Mouse (Mus musculus) adrenal gland, adult 18-20 months (tissue): ENCODE results near the gene Prkcb. TPM values are rescaled to one million over a fixed set of nuclear protein-coding genes. Genes with fewer than 3 reads are reported as not detected.

ENCODE experiments used
- DNase-seq, 2 experiments: peaks; one replicate each; pipeline ENCODE4 v3.0.0; 2021 to 2022; ENCODE audit warnings: low spot score in 2 of 2
- total RNA-seq, 2 experiments: library from RNA; stranded (reverse); gene quantifications; 1 replicate in 1 of 2; 2 replicates in 1 of 2; pipeline ENCODE4 v1.2.3; 2021

Prkcb gene
- total RNA-seq, 2 experiments from 2014 or later, result 12.4 to 18.9 TPM

DNA sequence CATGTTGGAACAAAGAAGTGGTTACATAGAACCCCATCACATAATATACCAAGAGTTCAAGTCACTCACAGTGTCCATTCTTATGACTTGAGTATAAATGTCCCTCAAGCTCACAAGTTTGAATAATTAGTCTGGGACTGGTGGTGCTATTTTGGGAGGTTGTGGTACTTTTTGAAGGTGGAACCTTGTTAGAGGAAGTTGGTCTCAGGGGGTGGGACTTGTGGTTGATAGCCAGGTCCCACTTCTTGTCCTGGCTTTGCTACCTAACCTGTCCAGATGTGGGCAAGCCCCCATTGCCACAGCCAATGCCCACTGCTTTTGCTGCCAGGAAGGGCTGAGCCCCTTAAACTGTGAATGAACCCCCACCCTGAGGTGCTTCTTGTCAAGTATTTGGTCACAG, 28.9 kb downstream of the Prkcb start:
- no peak for DNase-seq

DNA sequence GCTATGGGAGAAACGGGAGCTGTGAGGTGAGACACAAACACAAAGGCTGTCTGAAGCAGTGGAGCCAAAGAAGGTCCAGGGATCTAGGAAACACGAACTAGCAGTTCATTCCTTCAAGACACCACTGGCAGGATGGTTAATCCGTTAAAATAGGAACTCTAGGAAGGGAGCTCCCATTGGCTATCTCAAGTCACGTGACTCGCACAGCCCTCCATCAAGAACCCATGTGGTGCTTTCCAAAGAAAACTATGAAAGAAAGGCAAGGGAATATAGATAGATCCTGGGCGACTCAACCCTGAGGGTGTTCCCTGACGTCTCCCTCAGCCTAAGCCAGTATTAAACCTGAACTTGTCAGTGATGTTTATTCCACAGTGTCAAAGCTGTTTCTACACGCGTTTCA, 31.0 kb downstream of the Prkcb start:
- DNase-seq, result no peak

DNA sequence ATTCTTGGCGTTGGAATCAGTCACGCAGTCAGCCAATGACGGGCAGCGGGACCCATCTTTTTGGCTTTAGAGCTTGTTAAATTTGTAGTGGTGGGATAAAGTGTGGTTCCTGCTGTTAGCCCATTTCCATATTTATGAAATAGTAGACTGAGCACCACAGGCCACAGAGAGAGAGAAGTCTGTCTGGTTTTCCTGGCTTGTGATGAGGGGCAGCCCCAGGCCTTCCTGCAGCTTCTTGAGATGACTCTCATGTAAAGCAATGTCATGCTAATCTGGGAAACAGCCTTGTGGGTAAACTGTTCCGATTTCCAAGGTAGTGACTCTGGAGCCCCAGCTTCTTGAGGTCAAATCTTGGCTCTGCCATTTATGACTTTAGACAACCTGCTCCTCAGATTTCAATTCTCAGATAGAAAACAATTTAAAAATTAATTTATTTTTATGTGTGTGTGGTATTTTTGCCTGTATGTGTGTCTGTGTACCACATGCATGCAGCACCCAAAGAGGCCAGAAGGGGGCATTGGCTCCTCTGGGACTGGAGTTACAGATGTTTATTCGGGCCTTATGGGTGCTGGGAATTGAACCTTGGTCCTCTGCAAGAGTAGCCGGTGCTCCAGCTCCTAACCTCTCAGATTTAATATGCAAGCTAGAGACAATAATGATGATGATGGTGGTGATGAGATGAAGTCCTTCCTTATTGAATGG, 32.4 kb downstream of the Prkcb start:
- DNase-seq, result no peak

DNA sequence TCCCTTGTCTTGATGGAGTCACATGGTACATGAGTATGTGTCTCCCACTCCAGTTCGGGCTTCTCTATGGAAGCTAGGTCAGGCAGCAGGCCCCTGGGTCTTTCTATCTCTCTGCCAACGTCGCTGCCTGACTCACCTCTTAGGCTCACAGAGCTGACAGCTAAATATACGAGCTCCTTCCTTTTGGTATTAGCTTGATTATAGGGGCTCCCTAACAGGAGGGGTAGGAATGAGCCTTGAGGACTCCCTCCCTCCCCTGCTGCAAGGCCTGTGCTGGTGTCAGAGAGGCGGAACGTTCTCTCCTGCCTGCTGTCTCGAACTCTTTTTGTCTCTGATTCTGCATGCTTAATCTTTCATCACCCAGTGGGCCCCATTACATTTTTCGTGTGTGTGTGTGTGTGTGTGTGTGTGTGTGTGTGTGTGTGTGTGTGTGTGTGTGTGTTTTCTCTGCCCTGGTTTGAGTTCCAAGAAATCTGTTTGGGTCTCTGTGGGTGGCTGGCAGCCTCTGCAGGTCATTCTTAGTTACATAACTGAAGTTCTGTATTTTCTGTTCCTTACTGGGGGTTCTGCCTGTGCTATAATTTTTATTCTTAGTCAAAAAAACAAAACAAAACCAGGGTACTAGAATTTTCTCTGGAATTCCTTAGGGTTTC, 33.6 kb downstream of the Prkcb start:
- no peak for DNase-seq

DNA sequence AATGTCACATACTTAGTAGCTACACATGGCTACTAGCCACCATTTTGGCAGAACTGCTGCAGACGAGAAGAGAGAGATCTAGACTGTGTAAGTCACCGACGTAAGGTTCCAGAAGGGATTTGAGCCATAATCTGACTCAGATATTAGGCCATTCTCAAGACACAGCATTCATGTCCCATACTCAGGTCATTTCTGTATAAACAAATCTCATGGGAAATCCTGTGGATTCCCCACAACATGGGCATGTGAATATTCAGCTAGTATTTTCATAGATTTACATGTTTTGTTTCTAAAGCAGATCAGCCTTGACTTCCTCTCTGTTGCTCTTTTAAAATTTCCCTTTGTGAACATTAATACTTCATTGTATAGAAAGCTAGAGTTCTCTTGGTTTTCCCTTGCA, 39.4 kb downstream of the Prkcb start:
- no peak for DNase-seq

DNA sequence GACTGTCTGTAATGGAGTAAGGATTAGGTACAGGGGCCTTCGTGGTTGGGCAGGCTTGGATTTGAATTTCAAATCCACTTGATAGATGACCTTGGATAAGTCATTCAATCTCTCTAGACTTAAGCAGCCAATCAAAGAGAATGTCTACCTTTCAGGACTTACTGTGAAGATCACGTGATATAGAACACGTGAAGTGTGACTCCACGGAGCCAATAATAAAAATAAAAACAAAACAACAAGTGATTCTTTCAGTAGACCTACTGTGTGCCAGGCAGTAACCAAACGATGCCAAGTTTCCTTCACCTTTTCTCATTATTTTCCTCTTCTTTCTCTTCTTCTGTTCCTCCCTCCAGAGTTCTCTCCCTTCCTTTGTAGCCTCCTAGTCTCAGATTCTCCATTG, 39.9 kb downstream of the Prkcb start:
- DNase-seq, result no peak

DNA sequence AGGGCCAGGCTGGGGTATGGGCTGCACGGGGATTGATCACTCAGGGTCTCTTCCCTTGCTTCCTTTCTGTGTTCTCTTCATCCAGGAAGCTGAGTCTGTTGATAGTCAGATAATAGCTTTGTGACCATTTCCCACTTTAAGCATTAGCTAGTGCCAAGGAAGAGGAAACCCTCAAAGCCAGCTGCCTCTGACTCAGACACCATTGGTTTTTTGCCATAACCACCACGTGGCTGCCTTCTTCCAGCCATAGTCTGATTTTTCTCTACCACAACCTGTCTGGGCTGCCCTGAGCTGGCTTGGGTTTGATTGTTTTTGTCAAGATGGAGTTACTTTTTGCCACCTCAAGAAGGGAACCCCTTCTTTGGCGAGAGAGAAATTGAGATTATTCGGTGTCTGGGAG, 41.0 kb downstream of the Prkcb start:
- no peak for DNase-seq

DNA sequence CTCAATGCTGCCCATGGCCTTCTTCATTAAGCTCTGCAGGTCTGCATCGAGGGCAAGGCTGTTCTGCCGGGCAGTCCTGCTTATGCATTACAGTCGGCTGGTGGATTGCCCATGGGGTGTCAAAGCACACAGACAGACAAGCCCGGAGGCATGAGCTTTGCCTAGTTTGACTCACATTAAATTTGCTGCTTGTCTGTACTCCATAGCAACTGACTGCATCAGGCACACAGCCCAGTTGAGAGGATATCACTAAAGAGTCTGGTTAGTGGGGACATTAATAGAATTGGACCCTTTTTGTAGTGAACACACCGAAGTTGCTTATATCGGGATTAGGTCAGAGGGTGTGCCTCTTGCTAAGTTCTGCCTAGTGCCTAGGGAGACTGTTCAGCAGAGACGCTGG, 45.1 kb downstream of the Prkcb start:
- DNase-seq, result no peak

DNA sequence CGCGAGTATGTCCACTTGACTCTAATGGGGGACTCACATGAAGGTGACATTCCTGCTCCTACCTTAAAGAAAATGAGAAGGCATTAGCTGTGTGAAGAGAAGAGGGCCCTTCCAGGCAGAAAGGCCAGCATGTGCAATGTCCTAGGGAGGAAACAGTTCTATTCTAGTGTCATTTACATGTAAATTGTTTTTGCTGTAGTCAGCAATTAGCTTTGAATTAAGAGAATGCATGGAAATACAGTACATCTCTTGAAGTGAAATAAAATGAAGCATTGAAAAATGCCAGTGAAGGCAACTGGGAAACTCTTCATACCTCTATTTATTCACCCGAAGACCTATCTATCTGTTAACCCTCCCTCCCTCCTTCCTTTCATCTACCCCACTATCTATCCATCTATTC, 48.8 kb downstream of the Prkcb start:
- no peak for DNase-seq

DNA sequence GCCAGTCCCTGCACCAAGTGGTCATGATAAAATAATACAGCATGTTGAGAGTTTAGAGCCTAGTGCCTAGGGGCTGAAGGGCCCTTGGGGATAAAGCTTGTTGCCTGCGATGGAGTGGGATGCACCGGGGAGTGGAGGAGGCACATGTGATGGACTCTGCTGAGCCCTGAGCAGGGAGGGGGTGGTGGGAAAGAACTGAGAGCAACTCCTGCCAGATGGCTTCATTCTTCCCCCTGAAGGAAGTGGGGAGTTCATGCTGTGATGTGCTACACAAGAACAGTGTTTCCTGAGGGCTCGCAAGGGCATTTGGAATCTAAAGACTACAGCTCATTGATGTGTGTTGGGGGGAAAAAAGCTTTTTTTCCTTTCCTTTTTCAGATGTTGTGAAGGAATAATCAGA, 49.5 kb downstream of the Prkcb start:
- no peak for DNase-seq

DNA sequence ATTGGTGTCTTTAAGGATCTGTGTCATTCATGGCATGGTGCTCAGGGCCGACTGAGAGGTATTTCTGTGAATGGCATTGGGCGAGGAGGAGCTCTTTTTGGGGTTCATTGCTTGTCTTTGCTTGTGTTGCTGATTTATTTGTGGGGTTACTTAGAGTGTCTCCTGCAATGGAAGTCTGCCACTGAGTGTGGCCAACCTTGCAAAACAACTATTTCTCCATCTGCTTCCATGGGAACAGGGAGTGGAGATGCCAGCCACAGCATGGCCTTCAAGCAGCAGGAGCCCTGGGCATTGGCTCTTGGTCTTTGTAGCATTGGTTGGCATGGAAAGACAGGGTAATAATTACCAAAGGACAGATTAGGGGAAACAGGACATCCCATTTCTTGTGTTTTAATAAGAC, 50.9 kb downstream of the Prkcb start:
- no peak for DNase-seq

DNA sequence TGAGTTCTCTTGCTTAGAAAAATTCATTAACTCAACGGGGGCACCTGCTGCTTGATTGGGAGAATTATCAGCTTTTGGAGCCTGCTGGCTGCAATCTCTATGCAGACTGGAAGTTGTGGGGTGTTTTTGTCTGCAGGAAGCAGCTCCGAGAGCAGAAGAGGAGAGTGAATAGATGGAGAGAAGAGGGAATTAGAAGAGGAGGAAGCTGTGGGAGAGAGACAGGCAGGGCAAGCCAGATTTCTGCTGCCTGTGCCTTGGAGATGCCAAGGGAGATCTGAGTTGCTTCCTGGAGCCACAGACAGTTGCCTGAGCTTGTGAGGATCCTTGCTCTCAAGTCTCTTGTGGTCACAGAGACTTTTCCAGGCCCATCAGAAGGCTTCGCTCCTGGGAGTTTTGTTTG, 53.3 kb downstream of the Prkcb start:
- no peak for DNase-seq

DNA sequence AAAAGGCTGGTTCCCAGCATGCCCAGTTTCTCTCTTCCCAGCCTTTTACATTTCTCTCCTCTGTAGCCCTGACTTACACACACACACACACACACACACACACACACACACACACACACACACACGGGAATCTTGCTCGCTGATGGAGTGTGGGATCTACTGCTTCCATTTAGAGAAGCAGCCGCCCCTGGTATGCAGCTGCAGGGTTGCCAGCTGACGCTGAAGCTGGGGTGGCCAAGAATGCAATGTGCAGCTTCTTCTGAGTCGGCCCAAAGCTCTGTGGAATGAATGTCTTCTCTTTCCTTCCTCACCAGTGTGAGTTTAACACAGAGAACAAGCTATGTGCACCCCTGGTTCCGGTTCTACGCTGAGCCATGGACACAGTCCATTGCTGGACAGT, 56.1 kb downstream of the Prkcb start:
- no peak for DNase-seq

DNA sequence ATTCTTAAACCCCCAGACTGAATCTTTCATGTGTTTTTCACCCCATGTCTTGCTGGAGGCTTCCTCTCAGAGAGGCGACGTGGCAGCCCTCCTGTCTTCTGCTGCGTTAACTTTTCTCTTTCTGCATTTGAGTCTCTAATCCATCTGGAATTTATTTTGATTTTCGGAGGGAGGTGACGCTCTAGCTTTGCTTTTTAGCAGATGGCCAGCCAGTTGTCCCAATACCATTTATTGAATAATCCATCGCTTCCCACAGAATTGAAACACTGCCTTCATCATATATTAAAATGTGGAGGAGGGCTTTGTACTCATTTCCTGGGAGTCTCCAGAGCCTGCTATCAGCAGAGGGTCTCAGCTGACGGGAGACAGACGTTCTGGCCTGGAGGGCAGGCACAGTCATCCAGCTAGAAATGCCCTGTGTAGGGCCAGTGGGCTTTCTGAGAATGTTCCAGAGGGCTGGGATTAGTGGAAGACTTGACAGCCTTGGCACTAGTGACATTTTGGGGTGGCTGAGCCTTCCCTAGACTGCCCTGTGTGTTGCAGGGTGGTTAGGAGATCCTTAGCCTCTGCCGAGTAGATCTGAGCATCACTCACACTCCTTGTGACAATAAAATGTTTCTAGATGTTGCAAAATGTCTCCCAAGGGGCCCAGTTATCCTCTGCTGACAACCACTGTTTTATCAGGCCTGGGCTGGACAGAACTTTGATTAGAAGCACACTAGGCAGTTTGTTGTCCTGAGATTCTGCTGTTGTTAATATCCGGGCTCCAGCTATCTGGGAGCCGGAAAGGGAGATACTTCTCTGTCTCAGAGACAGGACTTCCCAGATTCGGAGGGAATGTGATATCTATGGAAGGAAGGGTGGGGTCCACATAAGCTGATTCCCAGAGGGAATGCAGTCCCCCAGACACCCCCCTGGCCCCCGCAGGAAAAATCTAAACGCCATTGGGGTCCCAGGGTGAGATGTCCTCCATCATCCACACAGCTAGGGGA, 58.0 kb downstream of the Prkcb start:
- DNase-seq, result no peak

DNA sequence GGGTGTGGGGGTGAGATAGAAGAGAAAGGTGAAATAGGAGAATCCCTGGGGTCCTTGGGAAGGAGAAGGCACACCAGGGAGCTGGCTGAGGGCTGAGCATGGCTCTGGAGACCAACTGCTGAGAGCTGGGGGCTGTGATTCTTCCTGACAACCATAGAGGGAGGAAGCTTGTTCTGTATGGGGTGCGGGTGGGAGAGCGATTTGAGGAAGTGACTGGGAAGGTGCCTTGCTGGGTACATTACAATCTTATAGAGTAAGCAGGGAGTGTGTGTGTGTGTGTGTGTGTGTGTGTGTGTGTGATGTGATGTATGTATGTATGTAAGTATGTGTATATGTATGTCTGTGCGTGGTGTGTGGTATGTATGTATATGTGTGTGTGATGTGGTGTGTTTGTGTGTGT, 58.9 kb downstream of the Prkcb start:
- no peak for DNase-seq

DNA sequence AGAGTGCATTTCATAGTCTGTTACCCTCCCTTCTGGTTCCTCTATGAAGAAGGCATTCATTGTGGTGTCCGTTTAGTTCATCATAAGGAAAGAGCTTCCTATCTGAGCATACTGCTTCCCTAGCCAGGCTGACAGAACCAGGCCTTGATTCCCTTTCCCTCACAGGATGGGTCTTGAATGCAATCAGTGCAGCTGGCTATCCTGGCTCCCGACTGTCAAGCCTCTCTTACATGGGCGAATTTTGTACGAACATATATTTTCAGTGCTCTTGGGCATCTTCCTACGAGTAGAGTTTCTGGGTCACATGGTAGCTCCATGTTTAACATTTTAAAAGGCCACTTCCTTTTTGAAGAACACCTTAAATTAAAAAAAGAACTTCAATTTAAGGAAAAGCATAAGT, 61.4 kb downstream of the Prkcb start:
- DNase-seq, result no peak

DNA sequence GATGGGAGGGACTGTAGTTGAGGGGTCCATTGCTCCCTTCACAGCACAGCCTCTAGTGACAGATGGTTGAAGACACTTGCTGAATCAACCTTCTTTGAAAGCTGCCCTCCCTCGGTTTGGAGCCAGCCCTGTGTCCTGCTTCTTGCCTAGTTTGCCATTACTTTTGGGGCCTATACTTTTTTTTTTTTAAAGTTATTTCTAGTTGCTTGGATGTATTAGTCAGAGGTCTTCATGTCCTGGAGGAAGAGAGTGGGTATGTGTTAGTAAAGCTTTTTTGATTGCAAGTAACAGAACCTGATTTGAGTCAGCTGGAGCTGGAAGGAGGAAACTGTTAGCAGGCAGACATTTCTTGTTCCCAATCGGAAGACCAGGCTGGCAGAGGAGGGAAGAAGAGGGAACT, 62.2 kb downstream of the Prkcb start:
- no peak for DNase-seq

DNA sequence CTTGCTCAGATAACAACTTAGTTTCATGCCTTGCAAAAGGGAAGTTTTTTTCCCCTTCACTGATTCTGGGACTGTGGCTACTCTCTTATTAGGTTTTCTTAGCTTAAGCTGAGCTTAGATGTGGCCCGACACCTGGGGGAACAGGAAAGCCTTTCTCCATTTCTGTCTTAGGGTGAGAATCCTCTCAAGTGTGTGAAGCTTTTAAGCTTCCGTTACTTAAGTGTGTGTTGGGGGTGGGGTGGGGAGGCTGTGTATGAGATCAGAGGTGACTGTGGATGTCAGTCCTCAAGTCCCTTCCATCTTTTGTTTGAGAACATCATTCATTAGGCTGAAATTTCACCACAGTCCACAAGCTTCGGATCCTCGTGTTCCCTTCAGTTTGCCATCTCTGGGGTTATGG, 63.3 kb downstream of the Prkcb start:
- DNase-seq, result no peak

DNA sequence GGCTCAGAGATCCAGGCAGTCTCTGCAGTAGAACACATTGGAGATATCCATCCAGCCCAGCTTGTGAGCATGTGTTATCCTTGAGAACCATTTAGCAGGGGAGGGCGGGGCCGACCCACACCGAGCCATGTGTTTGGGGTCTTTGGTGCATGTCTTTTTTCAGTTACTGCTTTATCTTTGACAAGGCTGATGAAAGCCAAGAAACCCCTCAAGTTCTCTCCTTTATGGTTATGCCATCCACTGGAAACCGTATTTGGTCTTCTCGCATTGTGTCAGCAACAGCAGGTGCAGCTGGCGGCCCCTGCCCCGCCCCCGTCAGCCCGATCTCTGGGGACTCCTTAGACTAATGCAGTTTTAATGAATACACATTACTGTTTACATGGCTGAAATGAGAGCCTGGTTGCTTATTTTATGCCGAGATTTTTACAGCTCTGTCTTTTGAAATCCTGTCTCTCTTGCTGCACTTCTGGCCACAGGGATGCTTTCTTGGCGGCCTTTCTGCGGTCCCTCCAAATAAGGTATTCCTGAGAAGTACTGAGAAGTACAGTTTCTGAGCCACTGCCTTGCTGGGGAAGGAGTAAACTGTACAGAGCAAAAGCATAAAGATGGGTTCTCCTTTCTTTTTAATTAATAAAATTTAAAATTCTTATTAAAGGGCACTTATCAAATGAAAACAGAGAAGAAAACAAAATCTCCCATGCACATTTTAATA, 64.2 kb downstream of the Prkcb start:
- DNase-seq, result no peak

DNA sequence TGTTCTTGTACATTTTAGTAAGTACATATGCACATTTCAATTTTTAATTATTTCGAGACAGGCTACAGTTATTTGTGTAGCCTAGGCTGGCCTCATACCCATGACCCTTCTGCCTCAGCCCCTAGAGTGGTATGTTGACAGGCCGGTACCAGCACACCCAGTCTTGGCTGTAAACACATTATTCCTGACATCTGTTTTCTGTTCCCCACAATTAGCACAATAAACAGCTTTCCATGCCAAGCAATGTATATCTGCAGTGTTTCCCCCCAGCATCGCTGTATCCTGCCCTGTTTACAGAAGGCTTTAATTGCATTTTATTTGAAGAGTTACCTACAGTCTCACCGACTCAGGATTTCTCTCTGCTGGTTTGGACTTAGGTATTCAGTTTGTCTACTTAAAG, 64.8 kb downstream of the Prkcb start:
- no peak for DNase-seq

DNA sequence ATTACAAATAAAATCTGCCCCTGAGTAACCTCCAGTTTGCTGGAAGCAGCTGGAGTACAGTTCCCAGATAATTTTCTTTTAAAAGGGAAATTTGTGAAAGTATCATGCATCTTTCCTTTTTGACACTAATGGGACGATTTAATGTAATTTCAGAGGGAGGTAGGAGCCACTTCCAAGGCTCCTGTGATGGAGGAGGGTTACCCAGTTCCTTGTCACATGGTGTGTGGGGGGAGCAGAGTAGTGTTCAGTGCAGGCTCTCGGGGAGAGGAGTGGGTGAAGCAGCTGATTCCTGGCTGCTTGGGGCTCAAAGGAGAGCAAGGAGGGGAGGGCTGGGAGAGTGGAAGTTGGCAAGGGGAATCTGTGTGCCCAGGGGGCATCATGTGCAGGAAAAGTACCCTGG, 68.4 kb downstream of the Prkcb start:
- no peak for DNase-seq
